Mouse (Mus musculus) small intestine, adult 2 months (tissue): ENCODE measurements around the gene Mecr.

ENCODE experiments used
- CTCF ChIP-seq: fragments of 200-500 bp; IDR thresholded peaks from 2 replicates; pipeline ENCODE4 v1.5.1; 2012; ENCODE audit warnings: low read depth, mild to moderate bottlenecking, control low read depth, inconsistent platforms, low read length, moderate library complexity, mixed read lengths; ENCODE audit not compliant: insufficient replicate concordance, insufficient read length; ENCODE audit errors: extremely low read depth
- POLR2A ChIP-seq: fragments of 200-500 bp; IDR thresholded peaks from 2 replicates; pipeline ENCODE4 v1.6.1; 2012; ENCODE audit warnings: low read depth, mild to moderate bottlenecking, control low read depth, inconsistent platforms, low read length, moderate library complexity

DNA sequence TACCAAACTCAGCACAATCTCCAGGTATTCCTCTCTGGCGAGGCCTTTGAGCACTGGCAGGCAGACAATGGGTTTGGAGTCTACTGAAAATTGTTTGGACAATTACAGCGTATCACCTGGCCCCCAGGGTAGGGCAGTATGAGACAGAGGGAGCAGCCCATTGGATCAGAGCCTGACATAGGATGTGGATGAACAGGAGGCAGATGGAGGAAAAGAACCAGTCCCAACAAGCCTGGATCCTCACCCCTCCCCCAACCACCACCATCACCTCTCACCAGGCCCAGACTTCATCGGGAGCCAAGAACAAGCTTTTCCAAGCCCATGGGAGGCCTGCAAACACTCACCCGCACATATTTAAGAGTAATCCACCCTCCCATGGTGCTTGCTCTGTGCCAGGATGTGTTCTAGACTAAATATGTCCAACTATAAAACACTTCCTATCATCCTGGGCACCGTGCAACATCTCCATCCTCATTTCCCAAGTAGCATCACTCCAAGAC, 11.7 kb upstream of the Mecr start:
- TF ChIP-seq CTCF (no peak), POLR2A (no peak)
